Mouse (Mus musculus) gastrocnemius, adult 18-20 months (tissue): ENCODE measurements at regions not wholly inside any gene's neighbourhood (a gene's known extent, or its start where the extent isn't known, plus 50 kb on each side); places are given as distances from the start of the nearest gene placed in this dataset.
"Not testable (repeated sequence)": the region's sequence is repeated elsewhere in the genome, so short reads cannot be mapped to it uniquely, and the experiment has no call there.

Source experiments
- DNase-seq: peaks from one replicate; pipeline ENCODE4 v3.0.0; 2021; ENCODE audit warnings: low spot score

GRCm38 (mm10) chr1:194437301-194437700 lies 180.7 kb upstream of the Plxna2 start:
- DNase-seq, result no peak

- no peak for DNase-seq
Observed at GRCm38 (mm10) chr1:194435060-194435459, 183.0 kb upstream of the Plxna2 start.

- no peak for DNase-seq
Observed at GRCm38 (mm10) chr1:194428586-194428985, 189.4 kb upstream of the Plxna2 start.

GRCm38 (mm10) chr1:194426293-194426692 lies 191.7 kb upstream of the Plxna2 start:
- DNase-seq, result peak; percentile 39

- DNase-seq, result no peak
Observed at GRCm38 (mm10) chr1:194424201-194424600, 193.8 kb upstream of the Plxna2 start.

- DNase-seq, result no peak
Observed at GRCm38 (mm10) chr1:194412193-194412592, 205.8 kb upstream of the Plxna2 start.

GRCm38 (mm10) chr1:194411788-194412187 lies 206.2 kb upstream of the Plxna2 start:
- DNase-seq, result no peak

GRCm38 (mm10) chr1:194399281-194399680 lies 218.7 kb upstream of the Plxna2 start:
- no peak for DNase-seq

GRCm38 (mm10) chr1:194396754-194397460 lies 221.1 kb upstream of the Plxna2 start:
- DNase-seq, result no peak

GRCm38 (mm10) chr1:194393720-194394119 lies 224.3 kb upstream of the Plxna2 start:
- DNase-seq, result no peak

- no peak for DNase-seq
Observed at GRCm38 (mm10) chr1:194390202-194390601, 227.8 kb upstream of the Plxna2 start.

GRCm38 (mm10) chr1:194378135-194378534 lies 239.9 kb upstream of the Plxna2 start:
- no peak for DNase-seq

GRCm38 (mm10) chr1:194373511-194373910 lies 244.5 kb upstream of the Plxna2 start:
- not testable (repeated sequence) for DNase-seq

- DNase-seq, result no peak
Observed at GRCm38 (mm10) chr1:194363917-194364316, 254.1 kb upstream of the Plxna2 start.

- no peak for DNase-seq
Observed at GRCm38 (mm10) chr1:194363129-194363768, 254.8 kb upstream of the Plxna2 start.

GRCm38 (mm10) chr1:194362298-194362697 lies 255.7 kb upstream of the Plxna2 start:
- no peak for DNase-seq

- no peak for DNase-seq
Observed at GRCm38 (mm10) chr1:194361316-194361715, 256.7 kb upstream of the Plxna2 start.

- DNase-seq, result no peak
Observed at GRCm38 (mm10) chr1:194354332-194355120, 263.5 kb upstream of the Plxna2 start.

- no peak for DNase-seq
Observed at GRCm38 (mm10) chr1:194345304-194346033, 272.5 kb upstream of the Plxna2 start.

- DNase-seq, result no peak
Observed at GRCm38 (mm10) chr1:194342568-194342967, 275.4 kb upstream of the Plxna2 start.

GRCm38 (mm10) chr1:194341758-194342157 lies 276.3 kb upstream of the Plxna2 start:
- no peak for DNase-seq
